Mouse (Mus musculus) hindbrain, embryonic 14.5 days (tissue): ENCODE results near the gene Mmp24. TPM values are rescaled to one million over a fixed set of nuclear protein-coding genes. Genes with fewer than 3 reads are reported as not detected.

Source experiments
- ATAC-seq: fragments of 200-750 bp; cut with Nextera tagmentation; 2 replicates; pipeline ENCODE4 v1.8.0; 2017; ENCODE audit warnings: moderate number of reproducible peaks, mild to moderate bottlenecking, moderate TSS enrichment, moderate library complexity; ENCODE audit not compliant: low FRiP score
- DNase-seq: peaks from one replicate; pipeline ENCODE4 v3.0.0-alpha.2; 2015; ENCODE audit warnings: low spot score
- H3K27ac ChIP-seq: fragments of 300-500 bp; sonication (generic); 2 replicates; pipeline ENCODE4 v1.5.1; 2014; ENCODE audit warnings: mild to moderate bottlenecking, moderate library complexity
- H3K27me3 ChIP-seq: fragments of 300-500 bp; sonication (generic); 2 replicates; pipeline ENCODE4 v1.6.1; 2014; ENCODE audit warnings: mild to moderate bottlenecking, low read length, mixed read lengths; ENCODE audit not compliant: control insufficient read depth, insufficient read depth
- H3K36me3 ChIP-seq: fragments of 300-500 bp; sonication (generic); replicated peaks from 2 replicates; pipeline ENCODE4 v1.6.1; 2014; ENCODE audit not compliant: control insufficient read depth, insufficient read depth
- H3K4me1 ChIP-seq: fragments of 300-500 bp; sonication (generic); replicated peaks from 2 replicates; pipeline ENCODE4 v1.6.1; 2014; ENCODE audit warnings: antibody characterized with exemption, low read length, mixed read lengths; ENCODE audit not compliant: control insufficient read depth, insufficient read depth
- H3K4me2 ChIP-seq: fragments of 300-500 bp; sonication (generic); replicated peaks from 2 replicates; pipeline ENCODE4 v1.6.1; 2014; ENCODE audit warnings: mild to moderate bottlenecking, moderate library complexity
- H3K4me3 ChIP-seq: fragments of 300-500 bp; sonication (generic); replicated peaks from 2 replicates; pipeline ENCODE4 v1.5.1; 2014; ENCODE audit warnings: mild to moderate bottlenecking, low read length
- H3K9ac ChIP-seq: fragments of 300-500 bp; sonication (generic); 2 replicates; pipeline ENCODE4 v1.6.1; 2014
- H3K9me3 ChIP-seq: fragments of 300-500 bp; sonication (generic); 2 replicates; pipeline ENCODE4 v1.6.1; 2016; ENCODE audit warnings: low read length; ENCODE audit not compliant: control insufficient read depth
- WGBS: fragments of 180-500 bp; shearing (Covaris S2); extraction: QIAGEN DNeasy Blood & Tissue Kit; methylation state at CpG from one replicate; pipeline ENCODE4 v1.1.7; 2014; 5-methylcytosine and 5-hydroxymethylcytosine counted together
- polyA plus RNA-seq: library from polyadenylated mRNA; unstranded; fragments of >200 nt; fragmentation: Nextera tagmentation; extraction: Ambion mirVana; gene quantifications from 2 replicates; pipeline ENCODE4 v1.2.1, GENCODE M21; 2014

Mmp24 gene
- polyA plus RNA-seq, 1 experiment from 2014 or later: 17.9 TPM

- H3K9me3 ChIP-seq: no peaks in the 10 kb centered on the region
- 85% methylated on average over 11 of the region's 11 CpGs for WGBS
- H3K4me3 ChIP-seq: no peak overlapping the region
- H3K9ac ChIP-seq: no peak overlapping the region
- H3K27ac ChIP-seq: no peak overlapping the region
- H3K4me2 ChIP-seq: no peak overlapping the region
- no peaks in the 10 kb centered on the region for H3K27me3 ChIP-seq
- DNase-seq (no peak), ATAC-seq (no peak)
- H3K36me3 ChIP-seq: no peaks in the 10 kb centered on the region
- H3K4me1 ChIP-seq: no peaks in the 10 kb centered on the region
Measured at GRCm38 (mm10) chr2:155742211-155742610, 32.9 kb upstream of the Mmp24 start.

GRCm38 (mm10) chr2:155742931-155743337, 32.2 kb upstream of the Mmp24 start:
- Histone ChIP-seq H3K36me3 (no peaks in the 10 kb centered on the region), H3K27ac (no peak overlapping the region), H3K9me3 (no peaks in the 10 kb centered on the region), H3K4me2 (no peak overlapping the region), H3K27me3 (no peaks in the 10 kb centered on the region), H3K4me1 (no peaks in the 10 kb centered on the region), H3K9ac (no peak overlapping the region), H3K4me3 (no peak overlapping the region)
- DNase-seq (no peak), ATAC-seq (no peak)
- WGBS: 80% methylated on average over 12 of the region's 12 CpGs

GRCm38 (mm10) chr2:155743351-155743750, 31.8 kb upstream of the Mmp24 start:
- Histone ChIP-seq H3K27ac (no peak overlapping the region), H3K4me3 (no peak overlapping the region), H3K4me2 (no peak overlapping the region), H3K36me3 (no peaks in the 10 kb centered on the region), H3K4me1 (no peaks in the 10 kb centered on the region), H3K9me3 (no peaks in the 10 kb centered on the region), H3K9ac (no peak overlapping the region), H3K27me3 (no peaks in the 10 kb centered on the region)
- DNase-seq (no peak), ATAC-seq (no peak)
- 94% methylated on average over 9 of the region's 9 CpGs for WGBS

GRCm38 (mm10) chr2:155745487-155745886, 29.7 kb upstream of the Mmp24 start:
- ATAC-seq (no peak), DNase-seq (no peak)
- H3K27ac ChIP-seq: no peak overlapping the region
- no peaks in the 10 kb centered on the region for H3K27me3 ChIP-seq
- H3K9me3 ChIP-seq: no peaks in the 10 kb centered on the region
- H3K36me3 ChIP-seq: no peaks in the 10 kb centered on the region
- no peak overlapping the region for H3K4me3 ChIP-seq
- H3K9ac ChIP-seq: no peak overlapping the region
- H3K4me2 ChIP-seq: no peak overlapping the region
- WGBS: 69% methylated on average over 3 of the region's 3 CpGs
- H3K4me1 ChIP-seq: no peaks in the 10 kb centered on the region

- DNase-seq (no peak), ATAC-seq (no peak)
- Histone ChIP-seq H3K27me3 (peaks cover 9% of the 10 kb centered on the region), H3K9me3 (no peaks in the 10 kb centered on the region), H3K4me2 (no peak overlapping the region), H3K4me1 (peaks cover 6% of the 10 kb centered on the region; the same call in 1 of the 2 replicates), H3K36me3 (no peaks in the 10 kb centered on the region), H3K27ac (no peak overlapping the region), H3K4me3 (no peak overlapping the region), H3K9ac (no peak overlapping the region)
- 84% methylated on average over 4 of the region's 4 CpGs for WGBS
Measured at GRCm38 (mm10) chr2:155749394-155749793, 25.7 kb upstream of the Mmp24 start.

GRCm38 (mm10) chr2:155751014-155751786, 23.9 kb upstream of the Mmp24 start, which contains the start of gene Procr:
Procr (plus strand) TSS chr2:155751117.
- no peak for DNase-seq
- ATAC-seq: no peak
- Histone ChIP-seq H3K9ac (peak within 1 kb of the TSS; percentile 36; the same call in 1 of the 2 replicates), H3K36me3 (no peaks in the 10 kb centered on the region), H3K4me3 (peak within 1 kb of the TSS; percentile 22), H3K4me1 (peaks cover 6% of the 10 kb centered on the region; the same call in 1 of the 2 replicates), H3K27ac (no peak within 1 kb of the TSS), H3K4me2 (peak within 1 kb of the TSS; percentile 46), H3K9me3 (no peaks in the 10 kb centered on the region), H3K27me3 (peaks cover 9% of the 10 kb centered on the region)
- WGBS: 6% methylated on average over 25 of the region's 25 CpGs

GRCm38 (mm10) chr2:155755746-155756145, 19.4 kb upstream of the Mmp24 start:
- Histone ChIP-seq H3K4me2 (no peak overlapping the region), H3K27me3 (peaks cover 9% of the 10 kb centered on the region), H3K36me3 (no peaks in the 10 kb centered on the region), H3K4me3 (no peak overlapping the region), H3K27ac (no peak overlapping the region), H3K4me1 (peaks cover 6% of the 10 kb centered on the region; the same call in 1 of the 2 replicates), H3K9ac (no peak overlapping the region), H3K9me3 (no peaks in the 10 kb centered on the region)
- WGBS: 3% methylated on average over 1 of the region's 1 CpGs
- ATAC-seq (no peak), DNase-seq (peak; percentile 40)

GRCm38 (mm10) chr2:155756855-155757566, 18.1 kb upstream of the Mmp24 start:
- H3K9ac ChIP-seq: no peak overlapping the region
- no peak for ATAC-seq
- H3K27me3 ChIP-seq: no peaks in the 10 kb centered on the region
- H3K9me3 ChIP-seq: no peaks in the 10 kb centered on the region
- DNase-seq: no peak
- H3K27ac ChIP-seq: no peak overlapping the region
- no peak overlapping the region for H3K4me3 ChIP-seq
- H3K4me1 ChIP-seq: no peaks in the 10 kb centered on the region
- no peaks in the 10 kb centered on the region for H3K36me3 ChIP-seq
- WGBS: 70% methylated on average over 14 of the region's 14 CpGs
- H3K4me2 ChIP-seq: no peak overlapping the region

GRCm38 (mm10) chr2:155764679-155765418, 10.3 kb upstream of the Mmp24 start:
- no peaks in the 10 kb centered on the region for H3K27me3 ChIP-seq
- DNase-seq (peak; percentile 88), ATAC-seq (no peak)
- no peak overlapping the region for H3K4me3 ChIP-seq
- no peak overlapping the region for H3K9ac ChIP-seq
- 52% methylated on average over 13 of the region's 13 CpGs for WGBS
- H3K27ac ChIP-seq: no peak overlapping the region
- no peaks in the 10 kb centered on the region for H3K36me3 ChIP-seq
- no peaks in the 10 kb centered on the region for H3K4me1 ChIP-seq
- no peak overlapping the region for H3K4me2 ChIP-seq
- no peaks in the 10 kb centered on the region for H3K9me3 ChIP-seq
